8 mouse cellular contexts compared by ENCODE assay signal in the genomic region with DNA sequence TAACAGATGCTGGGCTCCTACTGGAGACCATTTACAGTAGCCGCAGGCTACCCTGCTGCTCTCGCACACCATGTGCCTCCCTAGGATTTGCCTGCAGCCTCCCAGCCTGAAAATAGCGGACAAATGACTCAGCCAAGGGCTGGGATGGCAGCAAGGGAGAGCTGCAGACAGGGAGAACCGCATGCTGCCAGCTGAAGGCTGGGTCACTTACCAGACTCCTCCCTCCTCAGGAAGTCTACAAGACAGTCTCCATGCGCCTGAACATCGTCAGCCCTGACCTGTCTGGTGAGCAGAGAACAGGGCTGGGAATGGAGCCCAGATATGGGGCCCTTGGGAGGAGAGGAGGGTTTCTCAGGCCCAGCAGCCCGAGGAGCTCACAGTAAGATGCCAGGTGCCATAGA. TPM values are rescaled to one million over a fixed set of nuclear protein-coding genes. Genes with fewer than 3 reads are reported as not detected.
DNase-seq lines count a peak whose midpoint lies in the region; ATAC-seq lines count a peak whose summit lies in the region.

No protein-coding gene starts in this region.

- no peaks in the 10 kb centered on the region for H3K9me3 ChIP-seq in forebrain, embryonic 12.5 days
- no peaks in the 10 kb centered on the region for H3K9me3 ChIP-seq in forebrain, embryonic 14.5 days (replicated peaks; ENCODE audit: control insufficient read depth, low read length)
- H3K9me3 ChIP-seq in hindbrain, embryonic 13.5 days = peaks cover 3% of the 10 kb centered on the region; the same call in 1 of the 2 replicates

- H3K4me3 ChIP-seq in forebrain, embryonic 12.5 days (replicated peaks) = no peak overlapping the region
- no peak overlapping the region for H3K4me3 ChIP-seq in forebrain, embryonic 14.5 days (ENCODE audit: low read depth, low read length)
- no peak overlapping the region for H3K4me3 ChIP-seq in hindbrain, embryonic 13.5 days

- no peaks in the 10 kb centered on the region for H3K27me3 ChIP-seq in forebrain, embryonic 12.5 days
- no peaks in the 10 kb centered on the region for H3K27me3 ChIP-seq in forebrain, embryonic 14.5 days (replicated peaks; ENCODE audit: control insufficient read depth, insufficient read depth, low read length)
- H3K27me3 ChIP-seq in hindbrain, embryonic 13.5 days = no peaks in the 10 kb centered on the region

- peaks cover 28% of the 10 kb centered on the region for H3K36me3 ChIP-seq in forebrain, embryonic 12.5 days (replicated peaks)
- peaks cover 26% of the 10 kb centered on the region for H3K36me3 ChIP-seq in forebrain, embryonic 14.5 days (ENCODE audit: control insufficient read depth, insufficient read depth, low read length)
- peaks cover 28% of the 10 kb centered on the region for H3K36me3 ChIP-seq in hindbrain, embryonic 13.5 days

- H3K4me1 ChIP-seq in forebrain, embryonic 12.5 days = peaks cover 5% of the 10 kb centered on the region; the same call in 1 of the 2 replicates
- H3K4me1 ChIP-seq in forebrain, embryonic 14.5 days (ENCODE audit: control insufficient read depth, insufficient read depth, low read length) = no peaks in the 10 kb centered on the region
- H3K4me1 ChIP-seq in hindbrain, embryonic 13.5 days (replicated peaks) = peaks cover 10% of the 10 kb centered on the region

- peak overlapping the region; percentile 50; the same call in 1 of the 2 replicates for H3K27ac ChIP-seq in forebrain, embryonic 12.5 days
- H3K27ac ChIP-seq in forebrain, embryonic 14.5 days (ENCODE audit: low read depth, low read length) = no peak overlapping the region
- 0 out of 2 replicates have a peak overlapping the region, but pooled peaks have one; percentile 23 for H3K27ac ChIP-seq in hindbrain, embryonic 13.5 days

- no peak for DNase-seq in forebrain, embryonic 14.5 days (ENCODE audit: low spot score)
- DNase-seq in right cerebral cortex, adult 18-20 months = peak; percentile 81
- no peak for DNase-seq in right cerebral cortex, postnatal 10 days (ENCODE audit: low spot score in 2 of 2)
- peak; percentile 59 for DNase-seq in right cerebral cortex, postnatal 25 days
- no peak for DNase-seq in ovary, postnatal 36 days (ENCODE audit: low spot score)

- H3K4me2 ChIP-seq in forebrain, embryonic 12.5 days = no peak overlapping the region
- no peak overlapping the region for H3K4me2 ChIP-seq in forebrain, embryonic 14.5 days (ENCODE audit: low read length)
- H3K4me2 ChIP-seq in hindbrain, embryonic 13.5 days = no peak overlapping the region

- no peak overlapping the region for H3K9ac ChIP-seq in forebrain, embryonic 12.5 days
- H3K9ac ChIP-seq in forebrain, embryonic 14.5 days (ENCODE audit: low read length) = no peak overlapping the region
- peak overlapping the region; percentile 46; the same call in 1 of the 2 replicates for H3K9ac ChIP-seq in hindbrain, embryonic 13.5 days

- no peak for ATAC-seq in forebrain, embryonic 12.5 days (ENCODE audit: low FRiP score)
- ATAC-seq in forebrain, embryonic 14.5 days = no peak
- no peak for ATAC-seq in hindbrain, embryonic 13.5 days (ENCODE audit: low FRiP score)
- ATAC-seq in megakaryocyte-erythroid progenitor cell, adult 5-6 weeks (replicated peaks; ENCODE audit: low FRiP score, low TSS enrichment, poor library complexity, severe bottlenecking) = no peak

- 64% methylated on average over 7 of the region's 7 CpGs for WGBS in forebrain, embryonic 12.5 days
- 62% methylated on average over 7 of the region's 7 CpGs for WGBS in forebrain, embryonic 14.5 days
- 55% methylated on average over 7 of the region's 7 CpGs for WGBS in hindbrain, embryonic 13.5 days

RNA-seq across cellular contexts. Expression of a gene that starts 23.9 kb away (rescaled TPM):
- 16.4 and 19.6 TPM in 2 replicates for polyA plus RNA-seq in forebrain, embryonic 12.5 days (2016; fragmentation: Nextera tagmentation; extraction: Ambion mirVana)
- 10.9 and 14.3 TPM in 2 replicates for polyA plus RNA-seq in forebrain, embryonic 14.5 days (2014; fragmentation: Nextera tagmentation; extraction: Ambion mirVana)
- 14.5 and 16.4 TPM in 2 replicates for polyA plus RNA-seq in hindbrain, embryonic 13.5 days (2015; fragmentation: Nextera tagmentation; extraction: Ambion mirVana)
- 94.2 and 96.1 TPM in 2 replicates for total RNA-seq in megakaryocyte-erythroid progenitor cell, adult 5-6 weeks (2014; fragmentation: Nextera tagmentation)
- 45.7 and 66.1 TPM in 2 replicates for total RNA-seq in megakaryocyte-erythroid progenitor cell, adult 5-6 weeks (2017)

RNA-seq across cellular contexts. Expression of a gene that starts 32.8 kb away (rescaled TPM):
- polyA plus RNA-seq in forebrain, embryonic 12.5 days (2016; fragmentation: Nextera tagmentation; extraction: Ambion mirVana) = 105 and 110 TPM in 2 replicates
- polyA plus RNA-seq in forebrain, embryonic 14.5 days (2014; fragmentation: Nextera tagmentation; extraction: Ambion mirVana) = 72.9 and 75.1 TPM in 2 replicates
- polyA plus RNA-seq in hindbrain, embryonic 13.5 days (2015; fragmentation: Nextera tagmentation; extraction: Ambion mirVana) = 74.9 and 81.9 TPM in 2 replicates
- total RNA-seq in megakaryocyte-erythroid progenitor cell, adult 5-6 weeks (2014; fragmentation: Nextera tagmentation) = 95.7 and 133 TPM in 2 replicates
- total RNA-seq in megakaryocyte-erythroid progenitor cell, adult 5-6 weeks (2017) = 29.6 and 46.5 TPM in 2 replicates

RNA-seq across cellular contexts. Expression of a gene that starts 33.7 kb away (rescaled TPM):
- polyA plus RNA-seq in forebrain, embryonic 12.5 days (2016; fragmentation: Nextera tagmentation; extraction: Ambion mirVana) = 21.0 and 21.4 TPM in 2 replicates
- 15.0 and 23.1 TPM in 2 replicates for polyA plus RNA-seq in forebrain, embryonic 14.5 days (2014; fragmentation: Nextera tagmentation; extraction: Ambion mirVana)
- 29.0 and 29.2 TPM in 2 replicates for polyA plus RNA-seq in hindbrain, embryonic 13.5 days (2015; fragmentation: Nextera tagmentation; extraction: Ambion mirVana)
- total RNA-seq in megakaryocyte-erythroid progenitor cell, adult 5-6 weeks (2014; fragmentation: Nextera tagmentation) = 97.0 and 99.9 TPM in 2 replicates
- 10.8 and 21.3 TPM in 2 replicates for total RNA-seq in megakaryocyte-erythroid progenitor cell, adult 5-6 weeks (2017)

RNA-seq across cellular contexts. Expression of a gene that starts 40.8 kb away (rescaled TPM):
- polyA plus RNA-seq in forebrain, embryonic 12.5 days (2016; fragmentation: Nextera tagmentation; extraction: Ambion mirVana) = 30.1 and 35.1 TPM in 2 replicates
- 25.8 and 37.4 TPM in 2 replicates for polyA plus RNA-seq in forebrain, embryonic 14.5 days (2014; fragmentation: Nextera tagmentation; extraction: Ambion mirVana)
- 41.8 and 50.5 TPM in 2 replicates for polyA plus RNA-seq in hindbrain, embryonic 13.5 days (2015; fragmentation: Nextera tagmentation; extraction: Ambion mirVana)
- total RNA-seq in megakaryocyte-erythroid progenitor cell, adult 5-6 weeks (2014; fragmentation: Nextera tagmentation) = 2.5 and 5.4 TPM in 2 replicates
- 1.1 and 1.4 TPM in 2 replicates for total RNA-seq in megakaryocyte-erythroid progenitor cell, adult 5-6 weeks (2017)

RNA-seq across cellular contexts. Expression of a gene that starts 58.5 kb away (rescaled TPM):
- polyA plus RNA-seq in forebrain, embryonic 12.5 days (2016; fragmentation: Nextera tagmentation; extraction: Ambion mirVana) = 27.0 and 32.1 TPM in 2 replicates
- polyA plus RNA-seq in forebrain, embryonic 14.5 days (2014; fragmentation: Nextera tagmentation; extraction: Ambion mirVana) = 60.3 and 65.9 TPM in 2 replicates
- polyA plus RNA-seq in hindbrain, embryonic 13.5 days (2015; fragmentation: Nextera tagmentation; extraction: Ambion mirVana) = 68.9 and 71.5 TPM in 2 replicates
- 1.7 and 2.4 TPM in 2 replicates for total RNA-seq in megakaryocyte-erythroid progenitor cell, adult 5-6 weeks (2014; fragmentation: Nextera tagmentation)
- 1.2 and 8.0 TPM in 2 replicates for total RNA-seq in megakaryocyte-erythroid progenitor cell, adult 5-6 weeks (2017)

Comparison
In these comparisons a context has a peak if more than half of its experiments do, and no peak if none do; other contexts are left out.
1. DNase-seq: peak in right cerebral cortex, adult 18-20 months (single experiment) and right cerebral cortex, postnatal 25 days (single experiment); none in forebrain, embryonic 14.5 days (single experiment), right cerebral cortex, postnatal 10 days (0 of 2) and ovary, postnatal 36 days (single experiment).